Mouse (Mus musculus) thymus, postnatal 14 days (tissue): ENCODE data around the gene Dusp10.

Experiments
- DNase-seq: peaks from one replicate; pipeline ENCODE4 v3.0.0; 2021

The Dusp10 gene

DNA sequence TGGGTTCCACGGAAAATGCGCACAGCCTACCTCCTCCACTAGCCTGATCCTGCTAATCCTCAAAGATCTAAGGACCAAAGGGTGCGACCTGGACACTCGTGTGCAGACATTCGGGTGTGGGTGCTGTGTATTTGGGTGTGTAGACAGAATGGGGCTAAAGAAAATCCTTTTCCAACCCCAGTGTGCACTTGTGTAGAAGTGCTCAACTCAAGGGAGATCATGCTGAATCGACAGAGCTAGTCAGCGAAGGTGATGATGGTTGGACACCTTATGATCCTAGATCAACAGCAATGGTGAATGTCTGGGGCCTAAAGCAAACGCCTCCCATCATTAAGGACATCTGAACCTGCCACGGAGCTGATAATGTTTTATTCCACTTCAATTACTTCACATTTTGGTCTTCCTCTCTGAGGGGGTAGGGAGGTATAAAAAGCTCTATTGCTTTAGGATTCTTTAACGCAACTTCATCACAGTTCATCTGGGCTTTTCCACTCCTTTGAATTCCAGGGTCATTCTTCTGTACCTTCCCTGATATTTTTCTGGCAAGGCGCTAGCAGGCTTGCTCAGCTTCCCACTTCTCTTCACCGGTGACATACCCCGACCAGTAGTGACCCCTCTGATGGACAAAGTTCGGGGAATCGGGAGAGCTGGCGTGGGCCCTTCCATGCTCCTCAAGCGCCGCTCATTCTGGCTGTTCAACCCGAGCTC, 19.7 kb downstream of the Dusp10 start:
- no peak for DNase-seq

DNA sequence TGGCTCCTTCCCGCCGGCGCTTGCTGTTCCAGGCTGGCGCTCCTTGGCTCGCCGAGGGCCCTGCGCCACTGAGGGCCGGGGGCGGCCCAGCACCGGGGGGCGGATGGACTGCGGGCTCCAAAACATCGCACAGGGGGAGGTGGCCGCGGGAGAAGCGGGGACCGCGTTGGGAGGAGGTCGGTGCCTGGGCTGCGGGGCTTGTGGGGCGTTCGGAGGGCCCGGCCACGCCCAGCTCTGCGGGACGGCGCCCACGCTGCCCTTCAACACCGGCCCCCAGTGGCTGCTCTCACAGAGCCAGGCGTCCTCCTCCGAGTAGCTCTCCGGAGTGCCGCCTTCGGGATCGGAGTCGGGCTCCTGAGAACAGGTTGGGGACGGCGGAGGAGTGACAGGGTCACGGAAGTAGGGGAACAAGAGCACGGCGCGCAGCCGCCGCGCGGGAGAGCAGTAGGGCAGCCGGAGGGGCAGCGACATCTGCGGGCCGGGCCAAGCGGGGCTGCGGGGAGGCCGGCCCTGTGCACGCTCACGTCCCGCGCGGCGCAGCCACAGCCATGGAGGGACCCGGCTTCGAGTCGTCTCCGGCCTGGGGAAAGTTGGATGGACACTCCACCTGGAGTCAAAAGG, 20.4 kb downstream of the Dusp10 start:
- peak; percentile 87 for DNase-seq

DNA sequence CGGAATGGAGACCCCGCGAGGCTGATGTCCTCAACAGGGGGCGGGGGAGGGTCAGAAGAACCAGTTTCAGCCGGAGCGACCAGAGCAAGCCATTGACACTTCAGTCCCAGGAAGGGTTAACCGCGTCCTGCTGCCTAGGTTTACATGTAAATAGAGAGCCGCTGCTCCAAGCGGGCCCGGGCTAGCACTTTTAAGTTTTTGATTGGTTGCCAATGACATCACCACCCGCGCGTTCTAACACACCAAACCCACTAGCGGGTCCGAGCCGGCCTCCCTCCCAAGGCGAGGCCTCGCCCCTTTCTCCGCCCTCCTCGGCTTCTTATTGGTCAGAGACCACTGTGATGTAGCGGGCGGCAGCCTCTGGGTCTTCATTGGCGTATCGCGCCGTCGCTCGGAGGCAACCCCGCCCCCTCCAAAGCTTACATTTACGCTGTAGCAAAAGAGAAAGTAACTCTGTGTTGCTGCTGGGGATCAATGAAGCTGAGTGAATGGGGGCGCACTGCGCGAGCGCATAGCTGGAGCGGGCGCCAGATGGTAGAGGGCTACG, 21.0 kb downstream of the Dusp10 start, which contains the start of gene 1700056E22Rik:
1700056E22Rik (minus strand) TSS at position 291 of the 547 bp plus-strand sequence.
- peak; percentile 99 for DNase-seq

DNA sequence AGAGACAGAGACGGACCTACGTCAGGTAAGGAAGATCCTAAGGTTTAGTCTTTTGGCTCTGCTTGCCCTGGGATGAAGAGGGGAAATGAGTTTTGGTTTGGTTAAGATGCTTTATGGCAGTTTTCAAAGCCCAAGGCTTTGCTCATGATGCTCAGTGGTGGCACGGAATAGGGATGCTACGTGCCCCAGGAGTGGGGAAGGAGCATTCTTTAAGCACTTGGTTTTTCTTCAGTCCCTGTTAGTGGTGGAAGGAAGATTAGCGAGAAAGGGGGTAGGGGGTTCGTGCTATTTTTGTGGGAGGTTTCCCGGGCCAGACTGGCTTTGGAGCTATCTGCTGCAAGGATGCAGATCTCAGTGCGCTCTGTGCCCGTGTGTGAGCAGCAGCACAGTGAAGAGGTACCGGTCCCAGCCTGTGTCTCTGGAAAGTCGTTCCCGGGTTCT, 21.7 kb downstream of the Dusp10 start:
- peak; percentile 62 for DNase-seq

DNA sequence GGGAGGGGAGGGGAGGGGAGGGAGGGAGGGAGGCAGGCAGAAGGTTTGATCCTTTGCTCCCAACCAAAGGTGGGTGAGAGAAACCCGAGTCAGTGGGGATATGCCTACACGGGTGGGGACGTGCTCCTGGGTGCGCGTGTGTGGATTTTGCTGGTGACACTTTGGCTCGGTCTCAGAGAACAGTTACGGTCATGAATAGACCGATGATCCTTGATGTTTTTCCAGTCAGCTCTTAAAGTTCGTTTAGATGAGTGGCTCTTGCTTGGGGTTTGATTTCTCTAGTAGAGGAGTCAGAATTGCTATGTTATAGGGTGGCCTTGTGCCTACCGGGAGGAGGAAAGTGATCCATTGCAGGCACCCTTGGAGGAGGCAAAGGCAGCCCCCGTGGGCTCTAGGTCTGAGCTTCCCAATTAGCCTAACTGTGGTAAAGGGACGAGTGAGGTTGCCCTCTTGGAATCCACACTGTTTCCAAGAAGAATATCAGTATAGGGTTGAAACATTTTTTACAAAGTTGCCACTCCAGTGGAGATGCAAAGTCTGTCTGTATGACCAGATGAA, 22.3 kb downstream of the Dusp10 start:
- DNase-seq, result peak; percentile 44

DNA sequence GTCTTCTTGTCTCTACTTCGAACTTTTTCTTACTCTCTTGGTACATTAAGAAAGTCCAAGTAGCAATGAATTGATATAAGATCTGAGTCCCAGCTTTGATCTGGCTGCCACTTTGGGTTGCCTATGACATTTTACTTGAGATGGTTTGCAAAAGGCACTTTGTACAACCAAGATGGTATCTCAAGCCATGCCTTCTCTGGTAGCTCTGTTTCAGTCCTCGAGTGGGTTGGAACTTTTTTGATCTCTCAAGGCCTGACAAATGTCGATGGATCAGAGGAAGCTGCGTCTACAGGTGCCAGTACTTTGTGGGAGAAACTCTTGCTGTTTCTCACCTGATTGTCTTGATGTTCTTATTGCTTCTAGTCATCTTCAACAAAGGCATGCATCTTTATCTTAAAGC, 24.7 kb downstream of the Dusp10 start:
- no peak for DNase-seq

DNA sequence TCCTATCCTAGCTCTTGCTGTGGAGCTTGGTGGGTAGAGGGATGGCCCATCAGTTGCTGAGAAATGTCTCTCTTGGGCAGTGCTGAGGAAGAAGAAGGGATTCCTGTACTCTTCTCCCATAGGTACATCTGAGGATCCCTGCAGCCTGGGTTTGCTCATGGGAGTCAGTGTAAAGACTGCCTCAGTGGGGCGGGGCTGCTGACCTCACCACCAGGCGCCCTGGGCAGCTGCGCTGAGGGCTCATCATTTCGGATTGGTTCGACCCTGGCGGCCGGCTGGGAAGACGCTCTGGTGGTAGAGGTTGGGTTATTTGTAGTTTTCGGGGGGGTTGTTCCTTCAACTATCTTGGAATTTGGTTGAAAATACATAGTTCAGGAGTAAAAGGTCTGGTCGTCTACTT, 26.2 kb downstream of the Dusp10 start:
- DNase-seq, result no peak

DNA sequence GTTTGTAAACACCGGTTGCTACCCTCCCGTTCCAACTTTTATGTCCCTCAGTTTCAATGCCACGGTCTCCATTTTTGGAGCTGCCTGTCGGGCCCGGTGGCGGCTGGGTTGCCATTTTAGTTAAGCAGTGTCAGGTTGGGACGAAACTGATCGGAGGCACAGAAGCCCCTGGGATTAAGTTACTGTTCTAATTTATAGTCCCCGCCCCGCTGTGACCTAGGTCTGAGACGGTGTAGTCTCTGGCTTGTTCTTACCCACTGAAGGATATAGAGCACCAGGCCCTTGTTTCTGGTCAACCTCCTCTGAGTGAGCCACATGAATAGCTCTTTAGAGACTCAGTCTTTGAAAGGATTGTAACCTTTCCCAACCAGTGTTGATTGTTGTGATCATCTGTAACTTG, 27.1 kb downstream of the Dusp10 start:
- no peak for DNase-seq

DNA sequence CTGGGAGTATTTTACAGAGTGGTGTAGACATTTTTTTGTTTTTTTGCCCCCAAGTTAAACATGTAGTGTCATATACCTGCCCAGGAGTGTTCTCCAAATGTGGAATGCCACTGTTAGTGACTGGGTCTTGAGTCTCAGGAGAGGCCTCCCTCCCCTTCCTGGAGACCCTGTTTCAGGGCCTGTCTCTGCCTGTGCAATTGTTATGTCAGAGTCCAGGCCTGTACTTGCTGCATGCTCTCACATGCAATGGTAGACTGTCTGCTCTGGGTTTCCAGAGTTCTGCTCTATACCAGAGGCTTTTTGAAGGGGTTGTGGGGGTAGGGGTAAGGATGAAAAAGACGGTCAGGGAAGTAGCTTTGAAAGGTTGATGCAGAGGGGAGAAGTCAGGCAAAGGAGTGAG, 27.8 kb downstream of the Dusp10 start:
- DNase-seq, result no peak

DNA sequence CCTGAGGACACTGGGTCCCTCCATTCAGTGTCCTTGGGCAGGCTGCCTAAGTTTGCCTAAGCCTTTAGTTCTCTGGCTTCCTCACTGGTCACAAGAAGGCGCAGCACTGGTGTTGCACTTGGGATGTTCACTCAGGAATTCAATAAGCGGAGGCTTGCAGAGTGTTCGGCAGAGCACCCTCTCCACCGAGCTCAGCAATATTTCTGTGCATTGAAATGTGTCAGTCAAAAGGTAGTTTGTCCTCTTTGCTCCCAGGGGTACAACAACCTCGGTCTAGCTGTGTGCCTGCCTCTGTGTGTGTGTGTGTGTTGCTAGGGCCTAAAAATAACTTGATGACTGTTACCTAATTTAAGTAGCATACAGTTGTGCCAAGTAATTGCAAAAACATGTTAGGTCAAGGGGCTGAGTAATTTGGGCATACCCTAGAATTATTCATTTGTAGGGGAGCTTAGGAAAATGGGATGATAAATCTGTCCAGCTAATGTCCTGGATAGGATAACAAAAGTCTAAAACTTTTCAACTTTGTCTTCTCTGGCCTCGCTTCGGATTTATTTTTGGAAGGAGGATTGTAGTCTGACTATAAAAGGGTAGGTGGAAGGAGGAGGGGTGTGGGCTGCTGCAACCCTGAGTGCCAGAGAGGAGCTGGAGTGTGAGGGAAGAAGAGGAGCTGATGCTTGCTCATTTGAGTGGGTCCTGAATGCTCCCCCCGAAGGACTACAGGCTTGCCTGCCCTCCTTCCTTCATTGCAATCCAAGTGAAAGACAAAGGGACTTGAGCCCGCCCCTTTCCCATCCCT, 28.9 kb downstream of the Dusp10 start:
- DNase-seq, result no peak

DNA sequence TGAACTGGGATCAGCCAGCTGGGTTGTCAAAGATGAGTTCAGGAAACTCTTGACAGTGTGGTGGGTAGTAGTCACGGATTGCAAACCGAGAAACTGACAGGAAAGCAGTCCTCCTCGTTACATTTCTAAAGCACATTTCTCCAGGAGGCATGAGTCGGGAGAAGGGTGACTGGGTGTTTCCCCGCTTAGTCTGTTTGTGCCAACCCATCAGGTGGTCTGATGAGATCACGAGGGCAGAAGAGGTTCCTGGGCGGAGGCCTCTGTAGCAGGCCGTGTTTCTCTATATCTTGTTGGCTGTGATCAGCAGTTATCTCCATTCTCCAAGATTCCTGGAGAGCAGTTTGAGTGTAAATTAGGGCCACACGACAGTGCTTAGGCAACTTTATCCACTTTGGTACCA, 29.6 kb downstream of the Dusp10 start:
- DNase-seq, result no peak

DNA sequence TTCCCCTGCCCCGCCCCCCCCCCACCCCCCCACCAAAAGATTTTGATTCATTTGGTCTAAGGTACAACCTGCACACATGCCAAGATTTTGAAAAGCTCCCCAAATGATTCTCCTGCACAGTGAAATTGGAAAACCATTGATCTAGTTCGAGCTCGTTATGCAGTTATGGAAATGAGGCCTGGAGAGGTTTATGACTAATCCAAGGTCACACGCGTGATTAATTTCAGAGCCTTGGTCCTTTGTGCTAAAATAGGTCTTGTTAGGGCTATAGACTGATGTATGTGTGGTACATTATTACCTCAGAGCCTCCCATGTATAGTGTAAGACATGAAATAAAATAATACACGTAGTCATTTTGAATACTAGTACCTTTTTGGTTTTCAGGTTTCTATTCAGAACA, 30.3 kb downstream of the Dusp10 start:
- no peak for DNase-seq

DNA sequence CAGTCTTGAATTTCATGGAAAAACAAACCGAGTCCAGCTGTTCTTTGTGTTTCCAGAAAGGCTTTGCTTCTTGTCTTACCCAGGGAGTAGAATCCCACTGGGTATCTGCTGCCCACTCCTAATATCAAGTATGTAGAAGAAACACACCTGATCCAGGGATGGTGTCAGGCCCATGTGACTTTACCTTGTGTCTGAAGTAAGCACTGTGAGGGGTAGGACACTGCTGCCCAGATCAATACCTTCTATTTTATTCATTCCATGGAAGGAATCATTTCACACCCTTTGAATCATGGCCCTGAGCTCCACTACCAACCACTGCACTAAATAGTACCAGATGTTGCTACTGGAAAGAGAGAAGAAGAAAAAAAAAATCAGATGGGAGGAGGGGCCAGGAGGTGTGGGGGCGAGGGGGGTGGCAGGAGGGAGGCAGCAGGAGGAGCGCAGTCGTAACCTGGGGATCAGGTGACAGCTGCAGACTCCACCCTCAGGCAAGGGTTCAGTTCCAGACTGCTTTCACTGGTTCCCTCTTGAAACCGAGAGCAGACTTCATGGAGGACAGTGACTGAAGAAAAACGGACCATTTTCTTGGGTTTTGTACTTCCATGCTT, 33.1 kb downstream of the Dusp10 start:
- DNase-seq, result peak; percentile 71

DNA sequence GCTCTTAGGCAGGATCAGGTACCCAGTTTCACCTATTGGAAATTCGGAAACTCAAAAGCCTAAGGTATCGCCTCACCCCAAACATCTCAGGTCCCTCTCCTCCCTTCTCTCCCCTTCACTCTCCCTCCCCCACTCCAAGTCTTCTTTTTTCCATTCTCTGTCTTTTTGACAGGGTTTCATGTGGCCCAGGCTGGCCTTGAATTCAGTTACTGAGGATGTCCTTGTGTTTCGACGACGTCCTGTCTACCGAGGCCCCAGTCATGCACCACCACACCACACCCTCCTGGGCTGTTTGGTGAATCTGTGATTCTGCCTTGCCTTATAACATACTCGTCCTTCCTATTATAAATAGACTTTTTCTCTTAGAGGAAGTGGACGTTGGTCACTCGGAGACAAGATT, 34.7 kb downstream of the Dusp10 start:
- DNase-seq, result no peak

DNA sequence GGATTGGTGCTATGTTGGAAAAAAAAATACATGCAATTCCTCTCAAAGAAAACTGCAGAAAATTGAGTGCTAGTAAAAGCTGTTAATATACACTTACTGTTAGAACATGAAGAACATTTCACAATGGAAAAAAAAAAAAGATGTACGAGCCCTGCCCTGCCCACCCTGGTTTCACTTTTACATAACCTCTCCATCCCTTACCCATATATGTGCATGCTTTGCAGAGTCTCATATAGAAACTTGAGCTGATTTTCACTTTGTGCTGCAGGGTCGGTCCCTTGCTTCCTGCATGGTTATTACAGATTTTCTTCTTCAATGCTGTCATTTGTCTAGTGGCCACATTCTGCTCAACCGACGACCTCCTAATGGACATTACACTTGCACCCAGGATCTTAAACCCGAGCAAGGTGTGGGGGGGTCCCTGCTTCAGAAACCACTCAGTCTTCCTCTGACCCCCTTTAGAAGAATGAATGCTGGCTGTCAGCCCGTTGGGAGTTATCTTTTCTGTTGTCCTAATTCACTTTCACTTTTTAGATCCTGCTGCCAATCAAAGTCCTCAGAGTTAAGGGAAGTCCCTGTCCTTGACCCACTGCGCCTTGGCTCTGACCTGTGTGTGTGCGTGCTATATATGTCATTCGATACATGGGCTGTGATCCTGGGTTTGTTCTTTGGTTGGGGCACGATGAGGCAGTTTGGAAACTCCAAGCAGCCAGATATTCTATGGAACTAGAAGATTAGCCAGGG, 35.7 kb downstream of the Dusp10 start:
- DNase-seq, result no peak

DNA sequence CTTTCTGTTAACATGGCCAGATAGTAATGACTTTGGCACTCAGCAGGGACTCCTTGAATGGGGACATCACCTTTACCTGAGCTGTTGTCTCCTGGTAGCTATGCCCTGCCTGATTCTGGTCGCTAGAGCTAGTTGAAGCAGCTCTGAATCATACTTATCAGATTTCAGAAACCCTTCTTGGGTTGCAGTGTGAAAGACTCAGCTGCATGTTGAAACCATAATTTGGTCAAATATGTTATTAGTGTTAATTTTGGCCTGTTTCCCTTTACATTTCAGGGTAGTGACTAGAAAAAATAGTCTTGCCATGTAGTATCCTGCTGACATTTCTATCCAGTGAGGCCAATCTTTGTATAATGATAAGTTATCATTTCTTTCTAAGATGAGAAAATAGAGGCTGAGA, 38.2 kb downstream of the Dusp10 start:
- DNase-seq, result no peak

DNA sequence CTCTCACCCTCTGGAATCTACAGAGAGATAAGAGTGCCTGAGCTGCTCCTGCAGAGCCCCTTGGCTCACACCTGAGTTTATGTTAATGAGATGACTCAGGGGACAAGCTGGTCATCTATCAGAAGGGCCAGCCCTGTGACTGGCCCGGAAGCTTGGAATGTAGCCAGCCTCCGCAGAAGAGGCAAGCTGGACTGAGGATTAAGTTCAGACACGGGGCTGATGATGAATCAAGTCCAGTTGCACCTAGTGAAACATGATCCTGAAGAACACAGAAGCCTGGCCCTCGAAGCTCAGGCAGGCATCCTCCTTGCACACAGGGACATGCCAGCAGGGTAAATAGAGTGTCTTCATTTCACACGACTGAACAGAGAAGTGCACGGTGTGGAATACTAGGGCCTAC, 38.7 kb downstream of the Dusp10 start:
- no peak for DNase-seq

DNA sequence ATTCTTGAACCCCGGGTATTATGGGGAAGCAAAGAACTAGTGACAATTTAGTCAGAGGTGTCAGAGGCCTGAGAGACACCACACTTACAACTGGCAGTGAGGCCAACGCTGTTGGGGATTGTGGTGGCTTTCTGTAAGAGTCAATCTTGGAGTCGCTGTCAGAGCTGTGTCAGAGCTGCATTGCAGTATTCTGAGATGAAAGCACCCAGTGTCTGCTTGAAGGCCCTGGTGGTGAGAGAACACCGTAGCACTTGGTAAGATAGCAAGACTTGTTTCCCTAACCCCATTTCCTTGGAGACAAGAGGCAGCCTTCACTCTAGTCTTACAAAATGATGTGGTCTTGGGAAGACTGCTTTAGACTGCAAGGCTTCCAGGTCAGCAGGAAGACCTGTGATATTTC, 39.2 kb downstream of the Dusp10 start:
- DNase-seq, result no peak

DNA sequence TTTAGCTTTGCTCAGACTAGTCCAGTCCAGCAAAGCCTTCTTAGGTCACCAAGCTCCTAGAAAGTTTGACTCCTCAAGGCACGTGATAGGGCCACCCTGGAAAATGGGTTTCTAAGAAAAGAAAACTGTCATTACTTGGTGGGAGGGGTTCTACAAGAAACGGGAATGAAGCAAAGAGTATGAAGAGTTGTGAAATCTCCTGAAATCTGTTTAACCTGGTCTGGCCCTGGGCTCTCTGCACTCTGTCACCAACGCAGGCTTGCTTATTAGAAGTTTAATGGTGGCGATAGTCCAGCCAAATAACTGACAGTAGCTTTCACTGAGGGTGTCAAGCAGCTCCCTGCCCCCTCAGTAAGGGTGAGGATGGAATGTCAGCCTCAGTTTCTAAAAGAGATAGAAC, 40.0 kb downstream of the Dusp10 start:
- DNase-seq, result no peak

DNA sequence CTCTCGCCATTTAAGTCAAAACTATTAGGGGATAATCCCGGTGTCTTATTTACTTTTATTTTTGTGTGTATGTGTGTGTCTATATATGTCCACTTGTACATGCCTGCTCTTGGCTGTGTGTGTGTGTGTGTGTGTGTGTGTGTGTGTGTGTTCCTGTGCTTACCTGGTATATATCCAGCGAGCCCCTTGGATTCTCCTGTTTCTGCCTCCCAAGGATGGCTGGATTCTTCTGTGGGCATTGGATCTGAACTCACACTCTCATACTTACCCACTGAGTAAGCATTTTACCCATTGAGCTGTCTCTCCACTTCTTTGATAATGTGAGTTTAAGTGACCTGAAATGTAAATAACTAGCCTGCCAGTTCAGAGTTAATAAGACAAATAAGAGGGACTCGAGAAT, 40.6 kb downstream of the Dusp10 start:
- DNase-seq, result no peak

DNA sequence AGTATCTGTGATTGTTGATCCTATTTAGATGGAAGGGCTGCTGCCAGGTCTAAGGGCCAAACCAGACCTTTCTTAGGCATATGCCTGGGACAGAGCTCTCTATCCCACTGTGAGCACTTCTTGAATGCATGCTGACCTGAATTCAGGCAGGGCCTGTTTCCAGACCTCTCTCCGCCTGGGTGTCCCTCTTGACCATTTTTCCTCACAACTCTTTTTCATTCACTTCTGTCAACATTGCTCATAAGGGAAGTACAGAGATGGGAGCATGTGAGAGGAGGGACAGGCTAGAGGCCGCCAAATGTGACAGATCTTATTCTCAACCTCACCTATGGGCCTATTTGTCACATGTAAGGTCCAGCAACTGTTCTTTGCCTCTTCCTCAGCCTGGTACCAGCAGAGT, 41.1 kb downstream of the Dusp10 start:
- DNase-seq, result no peak

DNA sequence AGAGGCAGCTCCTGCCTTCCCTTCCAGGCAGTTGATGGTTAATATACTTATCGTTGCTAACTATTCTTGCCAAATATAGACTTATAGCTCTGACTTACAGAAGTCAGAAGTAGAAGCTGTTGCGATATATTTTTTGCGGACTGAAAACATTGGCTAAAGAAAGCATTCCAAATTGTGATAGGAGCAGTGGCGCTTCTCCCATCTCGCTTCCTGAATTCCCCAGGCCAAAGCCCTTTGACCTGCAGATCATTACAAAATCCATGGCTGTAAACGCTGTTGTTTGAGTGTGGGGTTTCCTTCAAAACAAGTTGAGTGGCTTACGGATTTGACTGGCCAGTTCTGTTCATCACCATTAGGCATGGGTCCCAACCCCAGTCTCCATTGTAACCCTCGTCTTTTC, 45.1 kb downstream of the Dusp10 start:
- DNase-seq, result no peak
